ENCODE assay signal across 34 mouse cellular contexts in genomic region chr15:32192948-32193347, GRCm38 (mm10). TPM values are rescaled to one million over a fixed set of nuclear protein-coding genes. Genes with fewer than 3 reads are reported as not detected.
DNase-seq lines count a peak whose midpoint lies in the region; ATAC-seq and TF ChIP-seq lines count a peak whose summit lies in the region.
"Had no signal": no experiment of that assay in that cellular context is flagged by ENCODE, and none has a peak within 500 bp of the region (broad histone marks: within the 10 kb centered on the region; RNA-seq: fewer than 3 reads in every experiment).

No protein-coding gene starts in this region.

- H3K9ac ChIP-seq in lung, embryonic 16.5 days (ENCODE audit: low read length), result no peak overlapping the region
- H3K9ac ChIP-seq: embryonic facial prominence, embryonic 12.5 days; forebrain, postnatal 0 days; hindbrain, embryonic 13.5 days; liver, postnatal 0 days; midbrain, embryonic 13.5 days had no signal

- H3K4me3 ChIP-seq in lung, embryonic 16.5 days (ENCODE audit: low read length), result no peak overlapping the region
- H3K4me3 ChIP-seq: embryonic facial prominence, embryonic 12.5 days; heart, adult 2 months; hindbrain, embryonic 13.5 days; left cerebral cortex, adult 2 months; limb, embryonic 10.5 days; midbrain, embryonic 13.5 days had no signal

- no peaks in the 10 kb centered on the region for H3K27me3 ChIP-seq in lung, embryonic 16.5 days (ENCODE audit: control insufficient read depth, insufficient read depth, low read depth, low read length)
- H3K27me3 ChIP-seq in Patski, result no peaks in the 10 kb centered on the region
- H3K27me3 ChIP-seq: CH12.LX; embryonic facial prominence, embryonic 12.5 days; hindbrain, embryonic 13.5 days; midbrain, embryonic 13.5 days had no signal

- WGBS in lung, embryonic 16.5 days, result 44% methylated on average over 1 of the region's 1 CpGs

- no peaks in the 10 kb centered on the region for H3K9me3 ChIP-seq in lung, embryonic 16.5 days (ENCODE audit: control insufficient read depth, low read length)
- H3K9me3 ChIP-seq: embryonic facial prominence, embryonic 12.5 days; G1E; hindbrain, embryonic 13.5 days; limb, embryonic 10.5 days; midbrain, embryonic 13.5 days had no signal

- DNase-seq in lung, postnatal 10 days, result no peak
- DNase-seq in Patski (ENCODE audit: low read depth, low spot score), result no peak
- peak; percentile 46 to 79 for DNase-seq in kidney, adult 8-10 months
- DNase-seq in kidney, postnatal 10 days, result peak; percentile 24
- DNase-seq in left cerebral cortex, postnatal 4 days, result no peak
- no peak for DNase-seq in layer of hippocampus, adult 9-11 months
- DNase-seq: adrenal gland, adult 8-10 months; B cell, adult 2 months; cerebellum, adult 18-20 months; cerebellum, postnatal 14 days; forebrain, postnatal 0 days; gastrocnemius, postnatal 14 days; heart, adult 2 months; liver; liver, postnatal 0 days; thymus, postnatal 14 days had no signal

- intact Hi-C loops in left cerebral cortex, postnatal 4 days (cut with DNase I), result no loop called here

- peaks cover 6% of the 10 kb centered on the region; the same call in 1 of the 2 replicates for H3K4me1 ChIP-seq in lung, embryonic 16.5 days (replicated peaks; ENCODE audit: control insufficient read depth, insufficient read depth, low read length)

- POLR2A ChIA-PET in Patski (lab: Charles Lee), result no interaction called here

- ATAC-seq in lung, embryonic 16.5 days (ENCODE audit: low read depth), result peak; percentile 75
- ATAC-seq in Patski, result peak; percentile 76
- no peak for ATAC-seq in megakaryocyte, adult 5-6 weeks (ENCODE audit: poor library complexity, severe bottlenecking)
- ATAC-seq: activated CD4-positive, CD25-positive, alpha-beta regulatory T cell, adult 4 months; forebrain, postnatal 0 days; inflammation-experienced regulatory T-cells, adult 6 months; liver, postnatal 0 days; midbrain, embryonic 13.5 days had no signal

- no peak for TF ChIP-seq CTCF in Patski (IDR thresholded peaks at IDR 0.05)

- H3K4me2 ChIP-seq in lung, embryonic 16.5 days (ENCODE audit: low read depth, low read length), result no peak overlapping the region
- H3K4me2 ChIP-seq: embryonic facial prominence, embryonic 12.5 days; hindbrain, embryonic 13.5 days; midbrain, embryonic 13.5 days had no signal

- H3K27ac ChIP-seq in lung, embryonic 16.5 days (ENCODE audit: low read length), result peak overlapping the region; percentile 46; the same call in 1 of the 2 replicates
- H3K27ac ChIP-seq: embryonic facial prominence, embryonic 12.5 days; heart, adult 2 months; hindbrain, embryonic 13.5 days; left cerebral cortex, adult 2 months; limb, embryonic 10.5 days; midbrain, embryonic 13.5 days had no signal

- no peaks in the 10 kb centered on the region for H3K36me3 ChIP-seq in lung, embryonic 16.5 days (ENCODE audit: control insufficient read depth, insufficient read depth, low read length)
- H3K36me3 ChIP-seq: embryonic facial prominence, embryonic 12.5 days; G1E; hindbrain, embryonic 13.5 days; limb, embryonic 10.5 days; midbrain, embryonic 13.5 days had no signal

- CTCF ChIA-PET in Patski (lab: Charles Lee), result no interaction called here

- in situ Hi-C loops in Patski (cut with MboI; ENCODE audit: low pct_unique_long_range_greater_than_20kb), result no loop called here

RNA-seq across cellular contexts. Expression of gene Tas2r119, which starts 15.9 kb away (rescaled TPM):
- polyA plus RNA-seq in lung, embryonic 16.5 days (2015; fragmentation: Nextera tagmentation; extraction: Ambion mirVana), result not detected in 2 replicates
- not detected for polyA plus RNA-seq in Patski (2021)
- total RNA-seq in megakaryocyte, adult 5-6 weeks (2015), result not detected in 2 replicates
- total RNA-seq in megakaryocyte, adult 5-6 weeks (2017), result not detected in 2 replicates
- total RNA-seq in left cerebral cortex, postnatal 4 days (2021), result not detected
- total RNA-seq: adrenal gland, adult 8-10 months; CH12.LX; forebrain, postnatal 0 days; gastrocnemius, postnatal 14 days; heart, adult 2 months; heart, postnatal 25 days; left cerebral cortex, adult 2 months; megakaryocyte progenitor cell, adult 5-6 weeks; monocyte, adult 5-6 weeks; neutrophil, adult 5-6 weeks had no signal
- polyA plus RNA-seq: activated CD4-positive, CD25-positive, alpha-beta regulatory T cell, adult 4 months; embryonic facial prominence, embryonic 12.5 days; forebrain, embryonic 11.5 days; forebrain, postnatal 0 days; G1E; heart, adult 2 months; heart, embryonic 14.5 days; hindbrain, embryonic 13.5 days; inflammation-experienced regulatory T-cells, adult 6 months; liver, postnatal 0 days; midbrain, embryonic 13.5 days; testis, adult 2 months had no signal

RNA-seq across cellular contexts. Expression of gene Sema5a, which starts 51.7 kb away (rescaled TPM):
- 13.6 and 14.0 TPM in 2 replicates for polyA plus RNA-seq in lung, embryonic 16.5 days (2015; fragmentation: Nextera tagmentation; extraction: Ambion mirVana)
- 69.9 TPM for polyA plus RNA-seq in Patski (2021)
- total RNA-seq in megakaryocyte, adult 5-6 weeks (2015), result 0.02 and 0.04 TPM in 2 replicates
- total RNA-seq in megakaryocyte, adult 5-6 weeks (2017), result 0.07 and 0.12 TPM in 2 replicates
- 10 to 100 TPM; 21.2 to 26.5 TPM for total RNA-seq in left cerebral cortex, postnatal 4 days (2021)
- total RNA-seq: megakaryocyte progenitor cell, adult 5-6 weeks; monocyte, adult 5-6 weeks had no signal
- polyA plus RNA-seq: activated CD4-positive, CD25-positive, alpha-beta regulatory T cell, adult 4 months; G1E; inflammation-experienced regulatory T-cells, adult 6 months had no signal

Comparison
In these comparisons a context has a peak if more than half of its experiments do, and no peak if none do; other contexts are left out.
1. DNase-seq: peak in kidney, adult 8-10 months (2 of 2) and kidney, postnatal 10 days (single experiment); none in lung, postnatal 10 days (single experiment), Patski (single experiment), left cerebral cortex, postnatal 4 days (single experiment) and layer of hippocampus, adult 9-11 months (single experiment).
2. RNA of gene Sema5a, which starts 51.7 kb away (total RNA-seq): 21.2 to 26.5 TPM in left cerebral cortex, postnatal 4 days; 0.02 to 0.12 TPM in megakaryocyte, adult 5-6 weeks; every median in the first group is over 10 times any median in the second.